Mouse (Mus musculus) heart, embryonic 14.5 days (tissue): ENCODE measurements around the gene Adssl1. TPM values are rescaled to one million over a fixed set of nuclear protein-coding genes. Genes with fewer than 3 reads are reported as not detected.

ENCODE experiments used
- ATAC-seq: fragments of 200-750 bp; cut with Nextera tagmentation; 2 replicates; pipeline ENCODE4 v1.8.0; 2017; ENCODE audit warnings: low read depth, moderate TSS enrichment; ENCODE audit not compliant: insufficient number of reproducible peaks, insufficient read depth, low FRiP score
- H3K27ac ChIP-seq, 2 experiments: fragments of 200-500 bp in 1 of 2; fragments of 300-500 bp in 1 of 2; sonication (generic) in 1 of 2; replicated peaks in 1 of 2; 2 replicates each; pipeline ENCODE4 v1.5.1; 2012 to 2014; ENCODE audit warnings: low read depth in 2 of 2, low read length in 2 of 2, control low read depth in 1 of 2, mild to moderate bottlenecking in 1 of 2, mixed read lengths in 1 of 2; ENCODE audit not compliant: control insufficient read depth in 1 of 2, insufficient read depth in 1 of 2
- H3K27me3 ChIP-seq: fragments of 300-500 bp; sonication (generic); 2 replicates; pipeline ENCODE4 v1.6.1; 2014; ENCODE audit warnings: mild to moderate bottlenecking, low read length, control low read depth; ENCODE audit not compliant: control insufficient read depth, insufficient read depth
- H3K36me3 ChIP-seq: fragments of 300-500 bp; sonication (generic); 2 replicates; pipeline ENCODE4 v1.6.1; 2014; ENCODE audit warnings: mild to moderate bottlenecking, control low read depth, low read length, mixed read lengths; ENCODE audit not compliant: control insufficient read depth, insufficient read depth
- H3K4me1 ChIP-seq, 2 experiments: fragments of 200-500 bp in 1 of 2; fragments of 300-500 bp in 1 of 2; sonication (generic) in 1 of 2; 2 replicates each; pipeline ENCODE4 v1.6.1; 2012 to 2014; ENCODE audit warnings: low read length in 2 of 2, control low read depth in 1 of 2, mixed read lengths in 1 of 2; ENCODE audit not compliant: control insufficient read depth in 2 of 2, insufficient read depth in 2 of 2
- H3K4me2 ChIP-seq: fragments of 300-500 bp; sonication (generic); 2 replicates; pipeline ENCODE4 v1.6.1; 2014; ENCODE audit warnings: mild to moderate bottlenecking, low read length
- H3K4me3 ChIP-seq, 2 experiments: fragments of 200-500 bp in 1 of 2; fragments of 300-500 bp in 1 of 2; sonication (generic) in 1 of 2; 2 replicates each; pipeline ENCODE4 v1.5.1; 2012 to 2014; ENCODE audit warnings: low read length in 2 of 2, mild to moderate bottlenecking in 2 of 2, control low read depth in 1 of 2, low read depth in 1 of 2, moderate library complexity in 1 of 2; ENCODE audit not compliant: control insufficient read depth in 1 of 2, insufficient read depth in 1 of 2
- H3K9ac ChIP-seq: fragments of 300-500 bp; sonication (generic); 2 replicates; pipeline ENCODE4 v1.6.1; 2014; ENCODE audit warnings: mild to moderate bottlenecking, low read length
- H3K9me3 ChIP-seq: fragments of 300-500 bp; sonication (generic); 2 replicates; pipeline ENCODE4 v1.6.1; 2016; ENCODE audit warnings: low read length, control low read depth; ENCODE audit not compliant: control insufficient read depth
- WGBS: fragments of 180-500 bp; shearing (Covaris S2); extraction: QIAGEN DNeasy Blood & Tissue Kit; methylation state at CpG from one replicate; pipeline ENCODE4 v1.1.7; 2014; 5-methylcytosine and 5-hydroxymethylcytosine counted together
- polyA plus RNA-seq: library from polyadenylated mRNA; unstranded; fragments of >200 nt; fragmentation: Nextera tagmentation; extraction: Ambion mirVana; gene quantifications from 2 replicates; pipeline ENCODE4 v1.2.1, GENCODE M21; 2014

The Adssl1 gene
- polyA plus RNA-seq, 1 experiment from 2014 or later, result 89.7 TPM

GRCm38 (mm10) chr12:112604709-112605649 is 14.9 kb upstream of the Adssl1 start:
- Histone ChIP-seq H3K9ac (0 out of 2 replicates have a peak overlapping the region, but pooled peaks have one; percentile 21), H3K4me3 (no peak overlapping the region), H3K27ac (no peak overlapping the region), H3K4me1 (peaks cover 9 to 15% of the 10 kb centered on the region in 2 experiments; a peak in 3 of 4 replicates), H3K4me2 (no peak overlapping the region), H3K9me3 (no peaks in the 10 kb centered on the region), H3K27me3 (no peaks in the 10 kb centered on the region), H3K36me3 (peaks cover 45% of the 10 kb centered on the region)
- WGBS, result 69% methylated on average over 20 of the region's 20 CpGs
- ATAC-seq, result no peak

GRCm38 (mm10) chr12:112605766-112606165 is 14.1 kb upstream of the Adssl1 start:
- no peak for ATAC-seq
- H3K36me3 ChIP-seq, result peaks cover 50% of the 10 kb centered on the region

GRCm38 (mm10) chr12:112606998-112607397 is 12.8 kb upstream of the Adssl1 start:
- no peak overlapping the region for H3K27ac ChIP-seq
- peaks cover 9 to 15% of the 10 kb centered on the region in 2 experiments; a peak in 3 of 4 replicates for H3K4me1 ChIP-seq
- WGBS, result 60% methylated on average over 6 of the region's 6 CpGs
- no peak overlapping the region for H3K9ac ChIP-seq
- ATAC-seq, result no peak
- H3K36me3 ChIP-seq, result peaks cover 46% of the 10 kb centered on the region; the same call in 1 of the 2 replicates
- no peaks in the 10 kb centered on the region for H3K27me3 ChIP-seq
- no peak overlapping the region for H3K4me3 ChIP-seq
- H3K4me2 ChIP-seq, result no peak overlapping the region
- H3K9me3 ChIP-seq, result no peaks in the 10 kb centered on the region

More at GRCm38 (mm10) chr12:112605766-112606165, 14.1 kb upstream of the Adssl1 start:
- Histone ChIP-seq H3K4me1 (peaks cover 9 to 15% of the 10 kb centered on the region in 2 experiments; a peak in 3 of 4 replicates), H3K4me3 (no peak overlapping the region), H3K27ac (no peak overlapping the region), H3K9ac (no peak overlapping the region), H3K9me3 (no peaks in the 10 kb centered on the region), H3K4me2 (no peak overlapping the region), H3K27me3 (no peaks in the 10 kb centered on the region)
- WGBS, result 42% methylated on average over 6 of the region's 6 CpGs

- WGBS, result 68% methylated on average over 10 of the region's 10 CpGs
- no peaks in the 10 kb centered on the region for H3K9me3 ChIP-seq
Observed at GRCm38 (mm10) chr12:112609031-112609430, 10.8 kb upstream of the Adssl1 start.

GRCm38 (mm10) chr12:112616668-112617067 is 3.2 kb upstream of the Adssl1 start:
- no peak for ATAC-seq
- Histone ChIP-seq H3K4me2 (no peak overlapping the region), H3K9me3 (no peaks in the 10 kb centered on the region), H3K4me1 (peaks cover 33 to 44% of the 10 kb centered on the region in 2 experiments), H3K9ac (no peak overlapping the region), H3K27me3 (0 out of 2 replicates have a peak, but pooled peaks cover 7% of the 10 kb centered on the region), H3K4me3 (no peak overlapping the region), H3K36me3 (peaks cover 12% of the 10 kb centered on the region; the same call in 1 of the 2 replicates), H3K27ac (peak overlapping the region in 1 of 2 experiments; percentile 98; a peak in 3 of 4 replicates)
- WGBS, result 66% methylated on average over 9 of the region's 9 CpGs

More at GRCm38 (mm10) chr12:112609031-112609430, 10.8 kb upstream of the Adssl1 start:
- no peak overlapping the region for H3K4me3 ChIP-seq
- H3K4me2 ChIP-seq, result no peak overlapping the region
- H3K4me1 ChIP-seq, result peaks cover 9 to 15% of the 10 kb centered on the region in 2 experiments; a peak in 3 of 4 replicates
- H3K36me3 ChIP-seq, result peaks cover 46% of the 10 kb centered on the region; the same call in 1 of the 2 replicates
- H3K27ac ChIP-seq, result peak overlapping the region in 1 of 2 experiments; percentile 41; a peak in 1 of 4 replicates
- peak overlapping the region; percentile 30; the same call in 1 of the 2 replicates for H3K9ac ChIP-seq
- no peak; the same call in 1 of the 2 replicates for ATAC-seq
- no peaks in the 10 kb centered on the region for H3K27me3 ChIP-seq

- H3K36me3 ChIP-seq, result peaks cover 9% of the 10 kb centered on the region; the same call in 1 of the 2 replicates
- H3K27ac ChIP-seq, result peak overlapping the region; percentile 72 to 98
- no peak for ATAC-seq
- no peaks in the 10 kb centered on the region for H3K9me3 ChIP-seq
- no peak overlapping the region for H3K4me3 ChIP-seq
- no peak overlapping the region for H3K4me2 ChIP-seq
- H3K4me1 ChIP-seq, result peaks cover 37 to 49% of the 10 kb centered on the region in 2 experiments
- 64% methylated on average over 11 of the region's 11 CpGs for WGBS
- H3K27me3 ChIP-seq, result 0 out of 2 replicates have a peak, but pooled peaks cover 7% of the 10 kb centered on the region
- H3K9ac ChIP-seq, result peak overlapping the region; percentile 55; the same call in 1 of the 2 replicates
Observed at GRCm38 (mm10) chr12:112617184-112617583, 2.7 kb upstream of the Adssl1 start.

GRCm38 (mm10) chr12:112617898-112618380 is 1.9 kb upstream of the Adssl1 start:
- 0 out of 2 replicates have a peak, but pooled peaks cover 7% of the 10 kb centered on the region for H3K27me3 ChIP-seq
- H3K27ac ChIP-seq, result peak overlapping the region; percentile 72 to 98
- ATAC-seq, result peak; percentile 87
- H3K4me3 ChIP-seq, result no peak overlapping the region
- H3K4me2 ChIP-seq, result peak overlapping the region; percentile 83
- H3K4me1 ChIP-seq, result peaks cover 39 to 55% of the 10 kb centered on the region in 2 experiments
- H3K9me3 ChIP-seq, result no peaks in the 10 kb centered on the region
- peak overlapping the region; percentile 55 for H3K9ac ChIP-seq
- peaks cover 4% of the 10 kb centered on the region; the same call in 1 of the 2 replicates for H3K36me3 ChIP-seq
- WGBS, result 4% methylated on average over 8 of the region's 8 CpGs
